Comparison of ENCODE assay signal across 12 mouse cellular contexts in the genomic region with DNA sequence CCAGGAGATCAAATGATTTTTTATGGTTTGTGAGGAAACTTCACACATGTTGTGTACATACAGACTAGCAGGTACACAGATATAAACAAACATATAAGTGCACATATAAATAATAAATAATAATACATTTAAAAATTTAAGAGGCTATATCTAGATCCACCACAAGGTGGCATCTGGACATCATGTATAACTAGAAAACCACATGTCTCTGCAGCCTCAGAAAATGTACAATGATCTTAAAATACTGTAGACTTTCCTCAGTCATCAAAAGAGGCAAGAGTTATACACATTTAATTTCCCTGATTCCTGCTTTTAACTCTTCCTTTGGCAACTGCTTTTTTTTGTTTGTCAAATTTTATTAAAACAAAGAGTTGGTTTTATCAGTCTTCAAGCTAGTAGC. TPM values are rescaled to one million over a fixed set of nuclear protein-coding genes. Genes with fewer than 3 reads are reported as not detected.
DNase-seq lines count a peak whose midpoint lies in the region; ATAC-seq and TF ChIP-seq lines count a peak whose summit lies in the region.
"Had no signal": no experiment of that assay in that cellular context is flagged by ENCODE, and none has a peak within 500 bp of the region (broad histone marks: within the 10 kb centered on the region; RNA-seq: fewer than 3 reads in every experiment).

No protein-coding gene starts in this region.

- no peaks in the 10 kb centered on the region for H3K9me3 ChIP-seq in limb, embryonic 14.5 days (ENCODE audit: control insufficient read depth, low read length)
- no peaks in the 10 kb centered on the region for H3K9me3 ChIP-seq in limb, embryonic 10.5 days (replicated peaks)
- H3K9me3 ChIP-seq: forebrain, embryonic 12.5 days; hindbrain, embryonic 15.5 days had no signal

- no peak overlapping the region for H3K27ac ChIP-seq in limb, embryonic 14.5 days (replicated peaks; ENCODE audit: low read depth, low read length)
- no peak overlapping the region for H3K27ac ChIP-seq in limb, embryonic 10.5 days
- H3K27ac ChIP-seq: forebrain, embryonic 12.5 days; hindbrain, embryonic 15.5 days had no signal

- no peak for TF ChIP-seq POLR2A in limb, embryonic 14.5 days (IDR thresholded peaks at IDR 0.05; ENCODE audit: borderline replicate concordance, extremely low read depth, insufficient read depth, insufficient read length)

- peak; percentile 14 for DNase-seq in cerebellum, adult 9-10 months
- no peak for DNase-seq in cerebellum, postnatal 4 days (ENCODE audit: low spot score in 2 of 2)
- peak; percentile 42 for DNase-seq in limb, embryonic 14.5 days (ENCODE audit: low spot score)
- no peak for DNase-seq in limb, embryonic 10.5 days (ENCODE audit: low spot score)
- peak; percentile 2 for DNase-seq in c-Kit-positive CD71-positive TER-119-negative erythroid progenitor cells, embryonic 14.5 days (ENCODE audit: low read depth)
- peak; percentile 11 for DNase-seq in retina, adult 2 months (ENCODE audit: low read depth, low spot score)
- no peak for DNase-seq in testis, postnatal 10 days (ENCODE audit: low spot score)
- no peak for DNase-seq in left cerebral cortex, postnatal 4 days

- no peak overlapping the region for H3K9ac ChIP-seq in limb, embryonic 14.5 days (ENCODE audit: low read depth, low read length, severe bottlenecking)
- H3K9ac ChIP-seq: forebrain, embryonic 12.5 days; hindbrain, embryonic 15.5 days had no signal

- no peaks in the 10 kb centered on the region for H3K36me3 ChIP-seq in limb, embryonic 14.5 days (ENCODE audit: control insufficient read depth, insufficient read depth, low read length)
- no peaks in the 10 kb centered on the region for H3K36me3 ChIP-seq in limb, embryonic 10.5 days
- H3K36me3 ChIP-seq: forebrain, embryonic 12.5 days; hindbrain, embryonic 15.5 days had no signal

- no peaks in the 10 kb centered on the region for H3K4me1 ChIP-seq in limb, embryonic 14.5 days (ENCODE audit: control insufficient read depth, insufficient read depth, low read length)
- H3K4me1 ChIP-seq in limb, embryonic 10.5 days, result no peaks in the 10 kb centered on the region
- H3K4me1 ChIP-seq: forebrain, embryonic 12.5 days; hindbrain, embryonic 15.5 days had no signal

- H3K27me3 ChIP-seq in limb, embryonic 14.5 days (ENCODE audit: control insufficient read depth, insufficient read depth, low read length), result no peaks in the 10 kb centered on the region
- no peaks in the 10 kb centered on the region for H3K27me3 ChIP-seq in limb, embryonic 10.5 days (ENCODE audit: low read depth, poor library complexity, severe bottlenecking)
- H3K27me3 ChIP-seq: forebrain, embryonic 12.5 days; hindbrain, embryonic 15.5 days had no signal

- ATAC-seq in limb, embryonic 14.5 days (ENCODE audit: low FRiP score, low read depth), result no peak
- ATAC-seq: midbrain, embryonic 16.5 days had no signal

- no peak overlapping the region for H3K4me3 ChIP-seq in limb, embryonic 14.5 days (replicated peaks; ENCODE audit: low read length)
- no peak overlapping the region for H3K4me3 ChIP-seq in limb, embryonic 10.5 days
- H3K4me3 ChIP-seq: forebrain, embryonic 12.5 days; hindbrain, embryonic 15.5 days had no signal

- no peak overlapping the region for H3K4me2 ChIP-seq in limb, embryonic 14.5 days (replicated peaks; ENCODE audit: low read depth, low read length, severe bottlenecking)
- H3K4me2 ChIP-seq: forebrain, embryonic 12.5 days; hindbrain, embryonic 15.5 days had no signal

- intact Hi-C loops in left cerebral cortex, postnatal 4 days (cut with DNase I), result no loop called here

RNA-seq across cellular contexts. Expression of a gene that starts 19.4 kb away (rescaled TPM):
- polyA plus RNA-seq in limb, embryonic 14.5 days (2012; rRNA removed), result not detected in 2 replicates
- not detected in 2 replicates for polyA plus RNA-seq in limb, embryonic 14.5 days (2014; fragmentation: Nextera tagmentation; extraction: Ambion mirVana)
- polyA plus RNA-seq in limb, embryonic 10.5 days (2016; fragmentation: Nextera tagmentation; extraction: Ambion mirVana), result not detected in 2 replicates
- not detected for total RNA-seq in left cerebral cortex, postnatal 4 days (2021)
- total RNA-seq: left cerebral cortex, postnatal 25 days had no signal
- polyA plus RNA-seq: forebrain, embryonic 12.5 days; hindbrain, embryonic 15.5 days; midbrain, embryonic 16.5 days had no signal

RNA-seq across cellular contexts. Expression of a gene that starts 19.4 kb away (rescaled TPM):
- not detected in 2 replicates for polyA plus RNA-seq in limb, embryonic 14.5 days (2012; rRNA removed)
- not detected in 2 replicates for polyA plus RNA-seq in limb, embryonic 14.5 days (2014; fragmentation: Nextera tagmentation; extraction: Ambion mirVana)
- not detected in 2 replicates for polyA plus RNA-seq in limb, embryonic 10.5 days (2016; fragmentation: Nextera tagmentation; extraction: Ambion mirVana)
- not detected for total RNA-seq in left cerebral cortex, postnatal 4 days (2021)
- total RNA-seq: left cerebral cortex, postnatal 25 days had no signal
- polyA plus RNA-seq: forebrain, embryonic 12.5 days; hindbrain, embryonic 15.5 days; midbrain, embryonic 16.5 days had no signal

Comparison
In these comparisons a context has a peak if more than half of its experiments do, and no peak if none do; other contexts are left out.
1. DNase-seq: peak in cerebellum, adult 9-10 months (single experiment), limb, embryonic 14.5 days (single experiment), c-Kit-positive CD71-positive TER-119-negative erythroid progenitor cells, embryonic 14.5 days (single experiment) and retina, adult 2 months (single experiment); none in cerebellum, postnatal 4 days (0 of 2), limb, embryonic 10.5 days (single experiment), testis, postnatal 10 days (single experiment) and left cerebral cortex, postnatal 4 days (single experiment).